Mouse (Mus musculus) erythroblast, embryonic 14.5 days (primary cell): ENCODE results near the gene Cox18.

Experiments
- GATA1 ChIP-seq: IDR thresholded peaks from 2 replicates; pipeline ENCODE4 v1.6.1; 2012; ENCODE audit warnings: low read length, inconsistent platforms, mixed read lengths
- TAL1 ChIP-seq: IDR thresholded peaks from 3 replicates; pipeline ENCODE4 v1.6.1; 2012; ENCODE audit warnings: low read length, inconsistent platforms, mixed read lengths

GRCm38 (mm10) chr5:90223534-90224381, at the start of gene Cox18:
- TF ChIP-seq GATA1 (no peak), TAL1 (no peak)
